Mouse (Mus musculus) MEL (cell line): ENCODE measurements at regions not wholly inside any gene's neighbourhood (a gene's known extent, or its start where the extent isn't known, plus 50 kb on each side); places are given as distances from the start of the nearest gene placed in this dataset.

ENCODE experiments used
- DNase-seq: peaks from one replicate; pipeline ENCODE4 v3.0.0; 2011; ENCODE audit warnings: low read depth, low spot score
- H3K27ac ChIP-seq: 2 replicates; pipeline ENCODE4 v1.5.1; 2012; ENCODE audit warnings: low read depth, mild to moderate bottlenecking, control low read depth, low read length, moderate library complexity; ENCODE audit not compliant: control insufficient read depth
- H3K27me3 ChIP-seq, 2 experiments: fragments of 150-350 bp in 1 of 2; sonication (generic) in 1 of 2; 2 replicates each; pipeline ENCODE4 v1.6.1; 2012; ENCODE audit warnings: low read length in 2 of 2, mild to moderate bottlenecking in 2 of 2, improper control_type of control experiment in 1 of 2, moderate library complexity in 1 of 2; ENCODE audit not compliant: insufficient read depth in 2 of 2, control insufficient read depth in 1 of 2
- H3K36me3 ChIP-seq, 2 experiments: 2 replicates each; pipeline ENCODE4 v1.6.1; 2012 to 2014; ENCODE audit warnings: low read length in 2 of 2, improper control_type of control experiment in 1 of 2, inconsistent platforms in 1 of 2, mild to moderate bottlenecking in 1 of 2; ENCODE audit not compliant: insufficient read depth in 2 of 2, control insufficient read depth in 1 of 2
- H3K4me1 ChIP-seq, 2 experiments: fragments of 150-350 bp in 1 of 2; sonication (generic) in 1 of 2; 2 replicates each; pipeline ENCODE4 v1.6.1; 2012; ENCODE audit warnings: low read length in 2 of 2, improper control_type of control experiment in 1 of 2, mild to moderate bottlenecking in 1 of 2; ENCODE audit not compliant: insufficient read depth in 2 of 2, control insufficient read depth in 1 of 2
- H3K4me3 ChIP-seq, 2 experiments: fragments of 150-350 bp in 1 of 2; sonication (generic) in 1 of 2; 2 replicates each; pipeline ENCODE4 v1.5.1; 2012; ENCODE audit warnings: low read depth in 2 of 2, low read length in 2 of 2, mild to moderate bottlenecking in 2 of 2, moderate library complexity in 2 of 2, control low read depth in 1 of 2, improper control_type of control experiment in 1 of 2; ENCODE audit not compliant: control insufficient read depth in 1 of 2, insufficient read depth in 1 of 2
- H3K79me2 ChIP-seq: 2 replicates; pipeline ENCODE4 v1.6.1; 2012; ENCODE audit warnings: mild to moderate bottlenecking, low read length, moderate library complexity; ENCODE audit not compliant: control insufficient read depth, poor library complexity, insufficient read depth
- H3K9ac ChIP-seq: 2 replicates; pipeline ENCODE4 v1.6.1; 2012; ENCODE audit warnings: low read depth, mild to moderate bottlenecking, control low read depth, low read length, moderate library complexity; ENCODE audit not compliant: control insufficient read depth, poor library complexity, severe bottlenecking
- H3K9me3 ChIP-seq: fragments of 150-350 bp; sonication (generic); replicated peaks from 2 replicates; pipeline ENCODE4 v1.6.1; 2012; ENCODE audit warnings: mild to moderate bottlenecking, low read length, improper control_type of control experiment, moderate library complexity; ENCODE audit not compliant: insufficient read depth
- BHLHE40 ChIP-seq: IDR thresholded peaks from 2 replicates; pipeline ENCODE4 v1.6.1; 2012; ENCODE audit warnings: low read depth, mild to moderate bottlenecking, inconsistent platforms, low read length, improper control_type of control experiment, borderline replicate concordance
- GABPA ChIP-seq: IDR thresholded peaks from 2 replicates; pipeline ENCODE4 v1.6.1; 2012; ENCODE audit warnings: low read depth, mild to moderate bottlenecking, inconsistent platforms, low read length, improper control_type of control experiment, moderate library complexity
- GATA1 ChIP-seq: IDR thresholded peaks from 2 replicates; pipeline ENCODE4 v1.6.1; 2011; ENCODE audit warnings: low read depth, low read length, improper control_type of control experiment
- MAFK ChIP-seq: IDR thresholded peaks from 2 replicates; pipeline ENCODE4 v1.6.1; 2011; ENCODE audit warnings: low read depth, mild to moderate bottlenecking, low read length, improper control_type of control experiment, borderline replicate concordance
- MAZ ChIP-seq: IDR thresholded peaks from 2 replicates; pipeline ENCODE4 v1.6.1; 2012; ENCODE audit warnings: low read depth, mild to moderate bottlenecking, inconsistent platforms, low read length, improper control_type of control experiment
- MEF2A ChIP-seq: IDR thresholded peaks from 2 replicates; pipeline ENCODE4 v1.6.1; 2014; ENCODE audit warnings: low read depth, mild to moderate bottlenecking, inconsistent platforms, low read length, improper control_type of control experiment; ENCODE audit not compliant: poor library complexity, insufficient replicate concordance, severe bottlenecking; ENCODE audit errors: extremely low read depth
- MXI1 ChIP-seq: IDR thresholded peaks from 2 replicates; pipeline ENCODE4 v1.6.1; 2011; ENCODE audit warnings: mild to moderate bottlenecking, low read depth, low read length, improper control_type of control experiment
- MYC ChIP-seq: IDR thresholded peaks from 2 replicates; pipeline ENCODE4 v1.6.1; 2011; ENCODE audit warnings: low read depth, mild to moderate bottlenecking, low read length, improper control_type of control experiment, moderate library complexity
- NELFE ChIP-seq: IDR thresholded peaks from 2 replicates; pipeline ENCODE4 v1.6.1; 2011; ENCODE audit warnings: low read depth, low read length, improper control_type of control experiment
- POLR2A ChIP-seq, 2 experiments: IDR thresholded peaks; 2 replicates each; pipeline ENCODE4 v1.6.1; 2011 to 2012; ENCODE audit warnings: low read length in 2 of 2, mild to moderate bottlenecking in 2 of 2, control low read depth in 1 of 2, improper control_type of control experiment in 1 of 2, low read depth in 1 of 2, moderate library complexity in 1 of 2; ENCODE audit not compliant: control insufficient read depth in 1 of 2, insufficient read depth in 1 of 2, poor library complexity in 1 of 2
- RAD21 ChIP-seq: IDR thresholded peaks from 2 replicates; pipeline ENCODE4 v1.6.1; 2011; ENCODE audit warnings: mild to moderate bottlenecking, low read depth, low read length, improper control_type of control experiment
- SMC3 ChIP-seq: IDR thresholded peaks from 2 replicates; pipeline ENCODE4 v1.6.1; 2011; ENCODE audit warnings: low read depth, low read length, improper control_type of control experiment
- TAL1 ChIP-seq: IDR thresholded peaks from 2 replicates; pipeline ENCODE4 v1.6.1; 2012; ENCODE audit warnings: mild to moderate bottlenecking, inconsistent platforms, low read length, moderate library complexity, mixed read lengths
- TBP ChIP-seq: IDR thresholded peaks from 2 replicates; pipeline ENCODE4 v1.8.0; 2011; ENCODE audit warnings: low read depth, low read length, improper control_type of control experiment
- TCF12 ChIP-seq: IDR thresholded peaks from 2 replicates; pipeline ENCODE4 v1.6.1; 2014; ENCODE audit warnings: low read depth, mild to moderate bottlenecking, inconsistent platforms, low read length, improper control_type of control experiment, moderate library complexity
- USF1 ChIP-seq: IDR thresholded peaks from 2 replicates; pipeline ENCODE4 v1.6.1; 2014; ENCODE audit warnings: low read depth, mild to moderate bottlenecking, inconsistent platforms, low read length, improper control_type of control experiment, moderate library complexity

DNA sequence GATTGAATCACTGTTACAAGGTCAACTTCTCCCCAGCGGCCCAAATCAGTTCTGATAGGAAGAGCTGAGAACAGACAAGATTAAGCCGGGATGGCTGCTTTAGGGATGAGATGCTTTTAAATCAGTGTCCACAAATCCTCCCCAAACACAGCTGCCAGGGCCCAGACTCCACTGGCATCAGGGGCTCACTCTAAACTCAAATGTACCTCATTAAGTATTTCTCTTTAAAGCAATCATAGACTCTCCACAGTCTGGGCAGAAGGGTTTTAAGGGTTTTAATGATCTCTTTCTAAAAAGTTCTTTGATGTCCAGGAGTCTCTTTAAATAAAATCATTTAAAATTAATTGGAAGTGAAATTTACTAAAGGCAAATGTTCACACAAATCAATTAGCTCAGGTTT, 70.0 kb upstream of the Grik1 start:
- Histone ChIP-seq H3K9ac (no peak overlapping the region), H3K79me2 (no peaks in the 10 kb centered on the region), H3K4me3 (no peak overlapping the region), H3K27ac (no peak overlapping the region), H3K9me3 (no peaks in the 10 kb centered on the region), H3K4me1 (no peaks in the 10 kb centered on the region), H3K27me3 (no peaks in the 10 kb centered on the region), H3K36me3 (no peaks in the 10 kb centered on the region)
- TF ChIP-seq TAL1 (no peak), TCF12 (no peak), POLR2A (IDR thresholded peaks at IDR 0.05; ENCODE audit: control insufficient read depth in 1 of 2, insufficient read depth in 1 of 2, low read depth in 1 of 2, low read length in 2 of 2, poor library complexity in 1 of 2) (no peak), GATA1 (no peak), MYC (no peak), TBP (no peak), MAZ (no peak), SMC3 (no peak), NELFE (no peak), BHLHE40 (no peak), RAD21 (no peak), MAFK (no peak), GABPA (no peak), MXI1 (no peak), MEF2A (no peak), USF1 (no peak)
- no peak for DNase-seq
